Mouse (Mus musculus): ENCODE results near the gene Acot5.

GRCm38 (mm10) chr12:84042248-84042647, 26.9 kb upstream of the Acot5 start:
- no peak for TF ChIP-seq CTCF (IDR thresholded peaks at IDR 0.05; ENCODE audit: extremely low read depth, insufficient read length, insufficient replicate concordance, low read depth, low read length)
- no peak for TF ChIP-seq POLR2A (IDR thresholded peaks at IDR 0.05; ENCODE audit: low read depth, low read length)
